Mouse (Mus musculus): ENCODE results near the gene Trpc5os. TPM values are rescaled to one million over a fixed set of nuclear protein-coding genes. Genes with fewer than 3 reads are reported as not detected.

The Trpc5os gene
- polyA plus RNA-seq (2012; rRNA removed) = 1.7 and 2.6 TPM in 2 replicates

- Histone ChIP-seq H3K4me3 (ENCODE audit: control insufficient read depth, low read depth, low read length) (no peak within 1 kb of the TSS), H3K36me3 (ENCODE audit: control insufficient read depth, insufficient read depth, low read length) (no peaks in the 10 kb centered on the region), H3K27ac (ENCODE audit: control insufficient read depth, insufficient read depth, low read depth, low read length) (no peak within 1 kb of the TSS), H3K27me3 (ENCODE audit: control insufficient read depth, insufficient read depth, low read length) (no peaks in the 10 kb centered on the region), H3K4me1 (ENCODE audit: control insufficient read depth, insufficient read depth, low read length) (no peaks in the 10 kb centered on the region)
- TF ChIP-seq CTCF (IDR thresholded peaks at IDR 0.05; ENCODE audit: control insufficient read depth, insufficient read depth, insufficient replicate concordance, low read depth, low read length) = no peak
- TF ChIP-seq POLR2A (IDR thresholded peaks at IDR 0.05; ENCODE audit: control insufficient read depth, low read depth, low read length) = no peak
Measured at GRCm38 (mm10) chrX:144456281-144456680, at the start of gene Trpc5os. Gene Trpc5os, plus strand, starts transcription at chrX:144456581.

- no peak overlapping the region for H3K27ac ChIP-seq (ENCODE audit: control insufficient read depth, insufficient read depth, low read depth, low read length)
- no peak overlapping the region for H3K4me3 ChIP-seq (ENCODE audit: control insufficient read depth, low read depth, low read length)
- no peak for TF ChIP-seq POLR2A (IDR thresholded peaks at IDR 0.05; ENCODE audit: control insufficient read depth, low read depth, low read length)
- TF ChIP-seq CTCF (IDR thresholded peaks at IDR 0.05; ENCODE audit: control insufficient read depth, insufficient read depth, insufficient replicate concordance, low read depth, low read length) = no peak
- no peaks in the 10 kb centered on the region for H3K36me3 ChIP-seq (ENCODE audit: control insufficient read depth, insufficient read depth, low read length)
- H3K27me3 ChIP-seq (ENCODE audit: control insufficient read depth, insufficient read depth, low read length) = no peaks in the 10 kb centered on the region
- no peaks in the 10 kb centered on the region for H3K4me1 ChIP-seq (ENCODE audit: control insufficient read depth, insufficient read depth, low read length)
Measured at GRCm38 (mm10) chrX:144408036-144408435, 48.3 kb upstream of the Trpc5os start.

GRCm38 (mm10) chrX:144420259-144420658 lies 36.1 kb upstream of the Trpc5os start:
- no peak overlapping the region for H3K4me3 ChIP-seq (ENCODE audit: control insufficient read depth, low read depth, low read length)
- no peaks in the 10 kb centered on the region for H3K36me3 ChIP-seq (ENCODE audit: control insufficient read depth, insufficient read depth, low read length)
- no peak overlapping the region for H3K27ac ChIP-seq (ENCODE audit: control insufficient read depth, insufficient read depth, low read depth, low read length)
- H3K4me1 ChIP-seq (ENCODE audit: control insufficient read depth, insufficient read depth, low read length) = no peaks in the 10 kb centered on the region
- H3K27me3 ChIP-seq (ENCODE audit: control insufficient read depth, insufficient read depth, low read length) = no peaks in the 10 kb centered on the region
- TF ChIP-seq POLR2A (IDR thresholded peaks at IDR 0.05; ENCODE audit: control insufficient read depth, low read depth, low read length) (no peak), CTCF (IDR thresholded peaks at IDR 0.05; ENCODE audit: control insufficient read depth, insufficient read depth, insufficient replicate concordance, low read depth, low read length) (no peak)

- H3K27me3 ChIP-seq (ENCODE audit: control insufficient read depth, insufficient read depth, low read length) = no peaks in the 10 kb centered on the region
- no peaks in the 10 kb centered on the region for H3K4me1 ChIP-seq (ENCODE audit: control insufficient read depth, insufficient read depth, low read length)
- TF ChIP-seq CTCF (IDR thresholded peaks at IDR 0.05; ENCODE audit: control insufficient read depth, insufficient read depth, insufficient replicate concordance, low read depth, low read length) (no peak), POLR2A (IDR thresholded peaks at IDR 0.05; ENCODE audit: control insufficient read depth, low read depth, low read length) (no peak)
- no peak overlapping the region for H3K4me3 ChIP-seq (ENCODE audit: control insufficient read depth, low read depth, low read length)
- no peak overlapping the region for H3K27ac ChIP-seq (ENCODE audit: control insufficient read depth, insufficient read depth, low read depth, low read length)
- H3K36me3 ChIP-seq (ENCODE audit: control insufficient read depth, insufficient read depth, low read length) = no peaks in the 10 kb centered on the region
Measured at GRCm38 (mm10) chrX:144421091-144421490, 35.3 kb upstream of the Trpc5os start.

DNA sequence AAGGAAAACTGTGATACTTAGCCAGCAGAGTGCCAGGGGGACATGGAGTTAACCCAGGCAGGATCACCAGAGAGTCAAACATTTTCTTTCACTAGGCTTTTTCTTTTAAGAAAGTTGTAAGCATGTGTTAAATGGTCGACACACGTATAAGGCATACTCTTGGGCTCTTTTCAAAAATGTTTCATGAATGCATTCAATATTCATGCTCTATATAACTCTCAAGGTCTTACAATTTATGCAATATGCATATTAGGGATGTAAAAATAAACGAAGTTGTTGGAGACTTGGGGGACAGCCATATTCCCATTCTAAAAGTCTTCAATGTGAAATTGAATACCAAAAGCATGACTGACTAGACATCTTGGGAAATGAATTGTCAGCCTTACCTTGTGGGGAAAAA lies 32.5 kb upstream of the Trpc5os start:
- no peak overlapping the region for H3K4me3 ChIP-seq (ENCODE audit: control insufficient read depth, low read depth, low read length)
- H3K27ac ChIP-seq (ENCODE audit: control insufficient read depth, insufficient read depth, low read depth, low read length) = no peak overlapping the region
- TF ChIP-seq CTCF (IDR thresholded peaks at IDR 0.05; ENCODE audit: control insufficient read depth, insufficient read depth, insufficient replicate concordance, low read depth, low read length) (no peak), POLR2A (IDR thresholded peaks at IDR 0.05; ENCODE audit: control insufficient read depth, low read depth, low read length) (no peak)

GRCm38 (mm10) chrX:144464416-144464815 lies 8.0 kb downstream of the Trpc5os start:
- H3K36me3 ChIP-seq (ENCODE audit: control insufficient read depth, insufficient read depth, low read length) = no peaks in the 10 kb centered on the region
- H3K4me1 ChIP-seq (ENCODE audit: control insufficient read depth, insufficient read depth, low read length) = no peaks in the 10 kb centered on the region
- no peak overlapping the region for H3K27ac ChIP-seq (ENCODE audit: control insufficient read depth, insufficient read depth, low read depth, low read length)
- no peak for TF ChIP-seq POLR2A (IDR thresholded peaks at IDR 0.05; ENCODE audit: control insufficient read depth, low read depth, low read length)
- TF ChIP-seq CTCF (IDR thresholded peaks at IDR 0.05; ENCODE audit: control insufficient read depth, insufficient read depth, insufficient replicate concordance, low read depth, low read length) = no peak
- H3K4me3 ChIP-seq (ENCODE audit: control insufficient read depth, low read depth, low read length) = no peak overlapping the region
- H3K27me3 ChIP-seq (ENCODE audit: control insufficient read depth, insufficient read depth, low read length) = no peaks in the 10 kb centered on the region

More for the DNA sequence above, 32.5 kb upstream of the Trpc5os start:
- H3K36me3 ChIP-seq (ENCODE audit: control insufficient read depth, insufficient read depth, low read length) = no peaks in the 10 kb centered on the region
- no peaks in the 10 kb centered on the region for H3K4me1 ChIP-seq (ENCODE audit: control insufficient read depth, insufficient read depth, low read length)
- H3K27me3 ChIP-seq (ENCODE audit: control insufficient read depth, insufficient read depth, low read length) = no peaks in the 10 kb centered on the region

GRCm38 (mm10) chrX:144491394-144491793 lies 35.0 kb downstream of the Trpc5os start:
- no peak overlapping the region for H3K27ac ChIP-seq (ENCODE audit: control insufficient read depth, insufficient read depth, low read depth, low read length)
- no peak overlapping the region for H3K4me3 ChIP-seq (ENCODE audit: control insufficient read depth, low read depth, low read length)
- no peaks in the 10 kb centered on the region for H3K27me3 ChIP-seq (ENCODE audit: control insufficient read depth, insufficient read depth, low read length)
- TF ChIP-seq CTCF (IDR thresholded peaks at IDR 0.05; ENCODE audit: control insufficient read depth, insufficient read depth, insufficient replicate concordance, low read depth, low read length) (no peak), POLR2A (IDR thresholded peaks at IDR 0.05; ENCODE audit: control insufficient read depth, low read depth, low read length) (no peak)
- H3K4me1 ChIP-seq (ENCODE audit: control insufficient read depth, insufficient read depth, low read length) = no peaks in the 10 kb centered on the region
- no peaks in the 10 kb centered on the region for H3K36me3 ChIP-seq (ENCODE audit: control insufficient read depth, insufficient read depth, low read length)

GRCm38 (mm10) chrX:144523239-144523638 lies 66.9 kb downstream of the Trpc5os start:
- Histone ChIP-seq H3K27ac (ENCODE audit: control insufficient read depth, insufficient read depth, low read depth, low read length) (no peak overlapping the region), H3K4me3 (ENCODE audit: control insufficient read depth, low read depth, low read length) (no peak overlapping the region), H3K27me3 (ENCODE audit: control insufficient read depth, insufficient read depth, low read length) (no peaks in the 10 kb centered on the region), H3K36me3 (ENCODE audit: control insufficient read depth, insufficient read depth, low read length) (no peaks in the 10 kb centered on the region), H3K4me1 (ENCODE audit: control insufficient read depth, insufficient read depth, low read length) (no peaks in the 10 kb centered on the region)
- TF ChIP-seq CTCF (IDR thresholded peaks at IDR 0.05; ENCODE audit: control insufficient read depth, insufficient read depth, insufficient replicate concordance, low read depth, low read length) (no peak), POLR2A (IDR thresholded peaks at IDR 0.05; ENCODE audit: control insufficient read depth, low read depth, low read length) (no peak)
